Mouse (Mus musculus) monocyte, adult 5-6 weeks (primary cell): ENCODE measurements around the gene Cc2d1a. TPM values are rescaled to one million over a fixed set of nuclear protein-coding genes. Genes with fewer than 3 reads are reported as not detected.

Source experiments
- ATAC-seq: fragments of 153-309, 156-312 bp; replicated peaks from 2 replicates; pipeline ENCODE4 v1.8.0; 2017; ENCODE audit warnings: mild to moderate bottlenecking; ENCODE audit not compliant: low TSS enrichment, insufficient number of reproducible peaks, severe bottlenecking, poor library complexity, low FRiP score
- total RNA-seq: library from RNA; stranded (forward); fragments of 200-1000, 200-491, 200-594 nt; gene quantifications from 3 replicates; pipeline ENCODE4 v1.2.3, GENCODE M21; 2017

Gene Cc2d1a
- total RNA-seq, 1 experiment from 2014 or later, result 8.7 TPM

GRCm38 (mm10) chr8:84125656-84126055 lies 22.1 kb downstream of the Cc2d1a start, which contains the start of gene Podnl1:
Gene Podnl1, plus strand, starts transcription at chr8:84125989.
- ATAC-seq, result no peak

GRCm38 (mm10) chr8:84122151-84122550 lies 25.6 kb downstream of the Cc2d1a start:
- ATAC-seq, result no peak

GRCm38 (mm10) chr8:84115646-84116045 lies 32.1 kb downstream of the Cc2d1a start:
- no peak for ATAC-seq

- no peak for ATAC-seq
These were observed 41.3 kb downstream of the Cc2d1a start for GRCm38 (mm10) chr8:84106216-84107040.

GRCm38 (mm10) chr8:84105676-84106075 lies 42.1 kb downstream of the Cc2d1a start:
- ATAC-seq, result no peak

- peak; percentile 93 for ATAC-seq
These were observed 42.8 kb downstream of the Cc2d1a start, which contains the start of gene Dcaf15 for GRCm38 (mm10) chr8:84104697-84105609. Gene Dcaf15, minus strand, starts transcription at chr8:84104768.

GRCm38 (mm10) chr8:84104221-84104620 lies 43.5 kb downstream of the Cc2d1a start:
- no peak for ATAC-seq

- no peak for ATAC-seq
These were observed 44.1 kb downstream of the Cc2d1a start for GRCm38 (mm10) chr8:84103601-84104000.

- no peak for ATAC-seq
These were observed 46.1 kb downstream of the Cc2d1a start for GRCm38 (mm10) chr8:84101476-84102270.

GRCm38 (mm10) chr8:84098376-84098775 lies 49.4 kb downstream of the Cc2d1a start:
- ATAC-seq, result no peak

- ATAC-seq, result no peak
These were observed 51.7 kb downstream of the Cc2d1a start for GRCm38 (mm10) chr8:84096061-84096460.

- ATAC-seq, result no peak
These were observed 57.2 kb downstream of the Cc2d1a start for GRCm38 (mm10) chr8:84090585-84090984.

- no peak for ATAC-seq
These were observed 58.5 kb downstream of the Cc2d1a start for GRCm38 (mm10) chr8:84089277-84089676.

GRCm38 (mm10) chr8:84087821-84088220 lies 59.9 kb downstream of the Cc2d1a start:
- no peak for ATAC-seq

- ATAC-seq, result no peak
These were observed 60.6 kb downstream of the Cc2d1a start for GRCm38 (mm10) chr8:84087156-84087555.

- no peak for ATAC-seq
These were observed 63.2 kb downstream of the Cc2d1a start for GRCm38 (mm10) chr8:84084341-84085115.

- no peak for ATAC-seq
These were observed 63.9 kb downstream of the Cc2d1a start for GRCm38 (mm10) chr8:84083829-84084241.
